Mouse (Mus musculus) gastrocnemius, postnatal 25 days (tissue): ENCODE measurements at regions not wholly inside any gene's neighbourhood (a gene's known extent, or its start where the extent isn't known, plus 50 kb on each side); places are given as distances from the start of the nearest gene placed in this dataset.

Experiments used
- DNase-seq: peaks from one replicate; pipeline ENCODE4 v3.0.0; 2022

DNA sequence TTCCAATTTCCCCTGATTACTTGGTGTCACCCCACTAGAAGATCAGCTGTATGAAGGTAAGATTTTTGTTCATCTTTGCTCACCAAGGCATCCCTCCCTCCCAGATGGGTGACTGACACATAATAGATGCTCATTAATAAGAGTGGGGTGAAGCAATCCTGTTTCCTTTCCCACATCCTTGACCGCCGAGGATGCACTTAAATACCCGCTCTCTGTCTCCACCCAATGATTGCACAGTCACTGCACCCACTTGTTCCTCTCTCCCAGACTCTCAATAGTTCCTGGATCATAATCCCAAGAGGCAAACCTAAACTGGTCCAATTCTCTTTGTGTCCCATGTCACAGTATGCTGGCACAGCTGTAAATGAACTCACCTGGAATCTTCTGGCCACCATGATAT is 86.4 kb upstream of the Ccn6 start:
- DNase-seq, result no peak

DNA sequence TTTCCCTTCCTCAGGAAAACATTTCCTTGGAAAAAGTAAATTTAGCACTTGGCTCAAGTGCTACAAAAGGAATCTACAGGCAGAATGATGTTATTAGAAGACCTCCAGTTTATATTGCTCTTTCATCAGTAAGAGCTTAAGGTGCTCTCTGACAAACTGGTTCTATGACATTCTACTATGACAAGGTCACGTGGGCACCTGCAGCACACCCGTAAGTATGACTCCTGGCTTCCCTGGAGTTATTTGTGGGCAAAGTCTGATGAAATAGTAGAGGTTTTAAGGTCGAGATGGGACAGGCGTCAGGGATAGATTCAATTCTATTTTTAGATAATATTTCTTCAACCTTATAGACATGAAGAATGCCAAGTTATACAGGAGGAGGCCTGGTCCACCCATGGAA is 84.9 kb upstream of the Ccn6 start:
- no peak for DNase-seq

DNA sequence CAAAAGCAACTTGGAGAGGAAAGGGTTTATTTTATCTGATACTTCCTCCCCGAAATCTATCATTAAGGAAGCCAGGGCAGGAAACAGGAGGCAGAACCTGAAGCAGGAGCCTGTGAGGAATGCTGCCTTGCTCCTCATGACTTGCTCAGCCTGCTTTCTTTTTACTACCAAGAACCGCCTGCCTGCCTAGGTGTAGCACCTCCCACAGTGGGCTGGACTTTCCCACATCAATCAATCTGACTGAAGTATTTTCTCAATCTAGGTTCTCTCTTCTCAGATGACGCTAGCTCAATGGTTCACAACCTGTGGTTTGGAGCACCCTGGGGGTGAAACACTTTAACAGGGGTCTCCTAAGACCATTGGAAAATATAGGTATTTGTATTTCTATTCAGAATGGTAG is 83.4 kb upstream of the Ccn6 start:
- DNase-seq, result no peak

DNA sequence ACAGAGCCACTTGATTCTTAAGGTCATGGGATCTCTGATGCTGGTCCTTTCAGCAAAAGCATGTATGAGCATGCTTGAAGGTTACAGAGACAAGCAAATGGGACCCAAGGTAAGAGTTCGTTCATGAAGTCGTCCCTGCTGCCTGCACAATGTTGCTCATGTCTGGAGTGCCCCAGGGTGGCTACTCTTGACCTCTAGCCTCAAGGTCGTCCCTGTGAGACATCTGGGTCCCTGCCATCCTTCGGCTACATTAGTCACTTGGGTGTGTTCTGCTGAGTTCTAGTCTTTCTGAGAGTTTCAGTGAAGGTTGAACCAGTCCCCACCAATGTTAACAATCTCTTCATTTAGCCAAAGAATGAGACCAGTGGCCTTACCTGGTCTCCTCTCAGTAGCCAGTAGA is 81.5 kb upstream of the Ccn6 start:
- DNase-seq, result no peak

DNA sequence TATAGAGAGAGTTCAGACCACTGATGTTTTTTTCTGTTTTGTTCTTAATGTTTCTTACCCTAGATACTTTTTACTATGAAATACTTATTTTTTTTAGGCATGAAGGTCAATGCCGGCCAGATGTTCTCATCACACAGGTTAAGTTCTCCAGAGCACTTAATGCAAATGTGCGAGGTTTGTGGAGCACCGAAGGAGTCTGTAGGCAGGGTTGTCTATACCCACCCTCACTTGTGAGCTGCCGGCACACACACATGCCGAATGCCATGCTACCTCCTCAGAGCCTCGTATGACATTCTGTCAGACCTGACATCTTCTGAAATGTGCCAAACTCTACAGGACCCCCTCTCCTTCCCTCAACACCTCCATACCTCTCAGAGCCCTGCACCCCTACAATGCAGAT is 80.5 kb upstream of the Ccn6 start:
- DNase-seq, result no peak

DNA sequence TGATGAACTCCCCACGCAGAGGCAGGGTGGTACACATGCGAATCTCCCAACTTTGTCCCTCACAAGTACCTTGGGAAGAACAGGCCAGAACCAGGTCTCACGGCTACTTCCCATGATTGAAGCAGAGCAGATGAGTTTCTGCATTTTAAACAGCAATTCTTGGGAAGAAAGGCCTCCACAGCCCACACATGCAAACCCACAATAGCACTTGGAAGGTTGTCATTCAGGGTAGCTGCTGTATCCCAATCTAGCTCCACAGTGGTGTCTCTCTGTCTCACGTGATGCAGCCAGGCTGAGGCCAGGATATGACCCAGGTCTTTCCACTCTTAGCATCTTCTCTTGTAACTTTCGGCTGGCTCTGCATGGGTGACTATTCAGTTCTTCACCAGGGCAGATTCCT is 78.8 kb upstream of the Ccn6 start:
- DNase-seq, result no peak

DNA sequence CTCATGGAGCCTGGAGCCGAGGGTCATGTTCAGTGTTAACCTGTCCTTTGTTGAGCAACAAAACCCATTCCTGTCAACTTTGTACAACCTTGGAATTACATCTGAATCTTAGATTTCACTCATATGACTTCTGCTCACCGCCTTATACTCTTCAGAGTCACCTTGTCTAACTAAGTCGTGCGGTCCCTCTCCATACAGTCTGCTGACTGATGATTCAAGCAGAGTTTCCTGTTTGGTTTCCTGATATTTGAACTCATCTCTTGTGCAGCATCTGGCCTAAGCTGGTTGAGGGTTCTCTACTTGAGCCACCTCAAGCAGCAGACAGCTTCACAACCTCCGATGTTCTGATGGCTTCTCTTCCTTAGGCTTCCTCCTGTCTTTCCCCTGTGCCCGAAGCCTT is 78.3 kb upstream of the Ccn6 start:
- no peak for DNase-seq

DNA sequence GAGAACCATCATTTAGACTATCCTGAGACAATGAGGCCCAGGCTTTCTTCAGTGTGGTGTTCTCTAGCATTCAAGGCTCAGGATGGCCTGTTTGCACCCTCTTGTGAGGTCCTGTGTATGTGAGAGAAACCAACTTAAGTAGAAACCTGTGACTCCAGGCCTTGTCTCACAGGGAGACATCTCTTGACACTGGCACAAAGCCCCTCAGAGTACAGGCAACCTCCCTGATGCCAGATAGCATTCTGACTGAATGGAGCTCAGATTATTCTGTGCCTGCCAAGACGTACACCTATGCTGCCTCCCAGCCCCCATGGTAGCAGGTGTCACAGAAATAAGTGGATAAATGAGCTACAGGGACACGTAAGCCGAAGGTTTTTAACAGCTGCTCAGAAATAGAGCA is 77.9 kb upstream of the Ccn6 start:
- DNase-seq, result no peak

DNA sequence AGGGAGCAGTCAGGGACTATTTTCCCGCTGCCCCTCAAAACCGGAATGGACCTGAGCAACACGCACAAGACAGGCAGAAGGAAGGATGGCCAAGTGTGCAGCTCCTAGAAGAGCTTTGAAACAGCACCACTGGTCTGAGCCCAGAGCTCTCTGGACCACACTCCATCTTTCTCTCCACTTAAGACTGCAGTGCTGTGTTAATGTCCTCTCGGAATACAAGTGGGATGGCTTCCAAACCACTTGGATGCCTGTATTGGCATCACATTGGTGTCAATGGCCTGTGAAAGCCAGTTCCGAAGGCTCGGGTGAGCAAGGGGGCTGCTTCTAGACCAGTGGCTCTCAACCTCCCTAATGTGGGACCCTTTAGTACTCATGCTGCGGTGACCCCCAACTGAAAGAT is 77.4 kb upstream of the Ccn6 start:
- no peak for DNase-seq

DNA sequence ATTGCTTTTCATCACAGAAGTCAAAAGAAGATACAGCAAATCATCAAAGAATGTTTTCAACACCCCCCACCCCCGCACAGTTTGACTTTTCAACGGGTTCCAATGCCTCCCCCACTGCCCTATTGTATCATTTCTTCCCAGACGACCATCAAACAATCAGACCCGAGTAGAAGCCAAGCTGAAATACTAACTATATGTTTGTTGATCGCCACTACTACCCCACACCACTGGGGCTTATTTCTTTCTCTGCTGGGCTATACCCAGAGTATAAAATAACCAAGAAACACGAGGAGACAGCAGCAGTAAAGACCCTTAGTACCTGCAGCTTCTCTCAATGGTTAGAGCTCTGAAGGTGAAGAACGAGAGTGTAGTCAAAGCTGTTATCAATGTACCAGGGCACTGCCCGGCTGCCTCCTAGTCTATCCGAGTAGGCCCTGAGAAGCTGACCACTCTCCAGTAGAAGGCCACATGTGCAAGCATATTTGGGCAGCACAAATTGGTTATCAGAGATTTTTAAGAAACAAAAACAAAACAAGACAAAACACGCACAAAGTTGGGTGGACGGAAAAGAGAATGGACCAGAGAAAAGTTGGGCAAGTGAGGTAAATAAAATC is 76.7 kb upstream of the Ccn6 start:
- DNase-seq, result no peak

DNA sequence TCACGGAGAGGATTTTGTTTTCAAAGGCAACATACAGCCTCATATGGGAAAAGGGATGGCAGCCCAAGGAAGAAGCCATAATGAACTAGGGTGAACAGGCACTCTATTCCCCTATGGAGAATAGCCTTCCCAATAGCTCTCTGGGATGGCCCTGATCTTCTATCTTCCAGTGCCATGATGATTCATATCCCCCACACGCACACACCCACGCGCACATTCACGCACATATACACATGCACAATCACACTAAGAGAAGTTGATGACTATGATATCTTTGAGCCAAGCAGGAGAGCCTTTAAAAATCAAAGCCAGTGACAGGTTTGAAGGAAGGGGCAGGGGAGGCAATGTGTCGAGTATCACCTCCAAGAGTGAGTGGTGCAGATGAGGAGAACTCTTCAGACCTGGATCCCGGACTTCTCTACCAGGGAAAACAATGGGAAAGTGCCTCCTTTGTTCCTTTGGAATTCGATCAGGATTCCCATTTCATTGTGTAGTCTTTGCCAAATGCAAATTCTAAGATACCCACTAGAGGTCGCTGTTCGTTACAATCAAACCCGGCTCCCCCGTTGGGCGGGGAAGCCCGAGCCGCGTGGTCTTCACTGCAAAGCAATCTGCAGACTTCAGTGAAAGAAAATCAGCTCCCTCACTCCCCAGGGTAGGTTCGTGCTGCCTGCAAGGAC is 76.0 kb upstream of the Ccn6 start:
- DNase-seq, result peak; percentile 52

DNA sequence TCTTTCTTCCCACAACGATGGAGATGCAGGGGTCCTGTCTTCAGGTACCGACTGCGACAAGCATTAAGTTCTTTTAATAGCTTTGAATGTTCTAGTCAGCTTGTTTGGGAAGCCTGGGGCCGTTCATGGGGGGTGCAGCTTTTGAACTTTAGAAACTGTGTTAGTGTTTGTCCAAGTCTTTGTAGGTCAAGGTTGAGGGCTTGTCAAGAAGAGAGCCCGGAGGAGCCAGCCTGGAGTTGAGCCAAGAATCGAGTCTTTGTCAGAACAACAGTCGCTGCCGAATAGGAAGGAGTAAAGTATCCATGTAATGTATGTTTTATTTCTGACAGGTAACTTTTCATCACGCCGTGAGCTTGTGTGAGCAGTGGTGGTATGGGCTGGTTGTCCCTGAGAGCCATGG is 75.0 kb upstream of the Ccn6 start:
- DNase-seq, result no peak

DNA sequence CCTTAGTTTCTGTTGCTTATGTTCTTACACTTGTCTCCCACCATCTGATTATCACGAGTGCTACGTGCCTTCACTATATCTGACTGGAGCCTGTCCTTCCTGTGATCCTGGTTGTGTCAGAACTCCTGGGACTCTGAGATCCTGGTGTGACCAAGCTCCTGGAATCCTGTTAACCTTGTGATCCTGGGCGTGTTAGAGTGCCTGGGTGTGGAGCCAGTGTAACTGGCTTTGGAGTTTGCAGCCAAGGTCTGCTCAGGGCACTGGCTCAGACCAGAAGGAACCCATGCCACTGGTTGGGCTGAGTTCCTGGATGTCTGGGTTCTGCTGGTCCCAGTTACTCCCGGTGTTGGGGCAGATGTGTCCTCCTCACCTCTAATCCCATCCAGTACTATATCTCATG is 74.0 kb upstream of the Ccn6 start:
- no peak for DNase-seq

DNA sequence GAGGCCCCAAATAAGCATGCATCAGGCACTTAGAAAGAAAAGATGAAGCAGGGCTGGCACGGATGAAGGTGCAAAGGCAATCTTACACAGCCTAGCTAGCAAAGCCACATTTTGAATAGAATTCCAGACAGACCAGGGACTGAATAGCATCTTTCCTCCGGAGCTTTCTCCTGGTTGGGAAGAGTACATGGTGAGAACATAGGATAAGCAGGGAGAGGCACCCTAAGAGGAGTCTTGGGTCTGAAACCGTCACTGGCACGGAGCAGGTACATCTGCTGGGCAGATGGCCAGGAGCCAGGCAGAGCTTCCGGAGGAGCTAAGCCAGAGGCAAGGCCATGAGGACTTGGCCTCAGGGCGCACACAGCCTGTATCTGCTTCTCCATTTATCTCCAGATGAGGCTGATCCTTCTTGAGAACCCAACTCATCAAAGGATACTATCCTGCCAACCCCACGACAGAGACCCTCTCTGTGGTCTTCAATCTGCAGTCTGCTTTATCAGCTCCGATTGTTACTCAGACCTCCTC is 70.4 kb upstream of the Ccn6 start:
- DNase-seq, result no peak

DNA sequence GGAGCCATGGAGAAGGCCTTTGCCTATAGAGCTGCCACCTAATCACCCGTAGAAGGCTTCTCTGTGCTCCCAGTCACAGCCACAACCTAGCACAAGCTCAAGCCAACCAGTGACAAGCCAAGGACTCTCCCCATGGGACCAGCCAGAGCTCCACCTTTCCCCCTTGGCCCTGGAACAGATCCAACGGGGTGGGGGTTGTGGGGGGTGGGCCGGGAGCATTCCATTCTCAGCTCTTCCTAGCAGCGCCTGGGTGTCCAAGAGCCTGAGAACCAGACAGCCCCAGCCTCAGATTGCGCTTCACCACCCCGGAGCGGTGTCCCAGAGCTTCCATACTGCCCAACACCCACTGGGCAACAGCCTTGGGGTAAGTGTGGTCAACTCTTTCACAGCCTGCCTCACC is 69.6 kb upstream of the Ccn6 start:
- DNase-seq, result no peak

DNA sequence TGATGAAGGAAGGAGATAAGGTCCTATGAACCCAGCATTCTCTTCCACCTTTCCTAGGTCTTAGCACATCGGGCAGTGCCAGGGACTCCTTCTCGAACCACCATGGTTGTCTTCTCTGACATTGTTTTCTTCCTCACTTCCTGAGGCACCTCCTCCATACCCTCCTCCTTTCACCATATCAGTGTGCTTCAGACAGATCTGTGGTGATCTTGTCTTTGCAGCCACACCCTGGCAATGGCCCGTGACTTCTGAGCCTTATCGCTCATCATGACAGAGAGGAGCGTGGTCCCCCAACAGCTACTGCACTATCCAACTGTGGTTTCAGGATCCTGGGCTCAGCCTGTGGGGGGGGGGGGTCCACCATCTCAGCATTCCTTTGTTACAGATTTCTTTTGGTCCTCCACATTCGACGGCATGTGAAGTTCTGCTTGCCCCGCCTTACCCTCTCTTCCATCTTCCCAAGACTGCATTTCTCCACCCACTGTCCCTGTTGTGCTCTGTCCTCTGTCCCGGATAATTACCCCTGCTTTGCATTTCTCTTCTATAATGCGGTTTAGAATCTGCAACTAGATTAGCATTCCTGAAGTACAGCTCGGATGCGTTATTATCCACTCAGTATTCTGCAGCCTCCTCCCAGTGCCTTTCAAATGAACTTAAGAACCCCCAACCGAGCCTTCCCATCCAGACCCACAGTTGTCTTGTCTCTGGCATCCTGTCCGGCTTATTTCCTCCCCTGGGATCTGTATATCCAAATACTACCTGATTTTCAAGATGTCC is 67.2 kb upstream of the Ccn6 start:
- no peak for DNase-seq

DNA sequence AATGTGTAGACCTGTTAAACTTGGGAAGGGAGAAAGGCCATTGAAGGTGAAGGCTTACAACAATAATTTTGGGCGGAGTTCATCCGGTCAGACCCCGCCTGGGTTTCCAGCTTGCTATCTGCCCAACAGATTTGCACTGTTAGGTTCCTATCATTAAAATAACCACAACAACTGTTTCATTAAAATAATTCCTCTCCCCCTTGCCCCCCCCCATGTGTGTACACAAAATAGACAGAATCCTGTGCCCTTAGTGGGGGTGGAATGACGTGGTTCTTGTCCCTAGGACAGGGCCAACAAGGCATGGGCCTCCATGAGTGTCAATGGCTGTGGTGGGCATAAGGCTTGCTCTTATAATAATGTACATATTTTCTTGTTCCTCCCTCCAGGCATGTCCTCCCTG is 65.6 kb upstream of the Ccn6 start:
- no peak for DNase-seq

DNA sequence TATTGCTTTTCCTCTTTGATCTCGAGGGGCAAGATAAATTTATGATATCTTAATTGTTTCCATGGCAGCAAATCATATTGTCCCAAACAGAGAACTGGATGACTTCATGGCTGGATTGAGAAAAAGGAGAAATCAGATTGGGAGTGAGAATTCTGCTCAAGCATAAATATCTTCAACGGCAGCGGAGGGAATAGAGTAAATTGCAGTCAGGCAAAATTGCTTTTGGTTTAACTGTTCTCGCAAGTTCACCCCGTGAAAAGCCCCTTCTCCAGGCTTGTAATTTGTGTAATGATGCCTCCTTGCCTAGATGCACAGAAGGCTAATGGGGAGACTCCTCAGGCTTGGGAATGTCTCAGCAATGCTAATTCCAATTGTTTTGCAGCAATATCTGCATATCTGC is 64.4 kb upstream of the Ccn6 start:
- no peak for DNase-seq

DNA sequence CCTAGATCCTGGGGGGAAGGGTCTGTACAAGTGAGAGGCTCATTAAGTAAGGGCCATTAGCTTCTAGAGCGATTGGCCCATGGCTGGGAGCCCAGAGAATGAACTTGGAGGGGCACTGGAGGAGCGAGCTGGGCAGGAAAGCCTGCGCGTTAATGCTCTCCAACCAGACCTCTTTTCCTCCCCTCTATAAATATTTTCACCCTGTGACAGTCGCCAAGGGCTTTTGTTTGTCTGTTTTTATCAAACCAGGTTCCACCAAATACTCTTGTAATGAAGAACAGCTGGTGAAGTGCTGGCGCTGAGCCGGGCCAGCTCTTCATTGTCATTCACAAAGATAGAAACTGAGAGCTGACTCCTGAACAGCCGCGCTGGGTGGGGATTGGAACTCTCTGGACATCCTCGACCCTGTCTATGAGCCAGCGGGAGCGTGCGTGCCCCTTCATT is 63.9 kb upstream of the Ccn6 start:
- peak; percentile 71 for DNase-seq

DNA sequence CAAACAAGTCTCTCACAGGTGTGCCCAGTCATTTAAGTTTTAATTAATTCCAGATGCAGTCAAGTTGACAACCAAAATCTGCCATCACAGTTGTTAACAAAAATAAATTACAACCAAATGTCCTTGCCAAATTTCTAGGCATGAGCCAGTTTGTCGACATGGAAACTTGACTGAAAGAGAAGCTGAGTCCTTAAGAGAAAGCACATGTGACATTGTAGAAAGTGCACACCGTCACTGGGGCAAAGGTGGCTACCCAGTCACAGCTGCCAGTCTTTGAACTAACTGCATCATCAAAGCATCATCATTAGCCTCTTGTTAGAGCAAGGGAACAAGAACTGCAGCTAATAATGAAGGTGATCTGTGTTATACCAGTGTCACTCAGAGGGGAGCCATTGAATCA is 62.9 kb upstream of the Ccn6 start:
- no peak for DNase-seq

DNA sequence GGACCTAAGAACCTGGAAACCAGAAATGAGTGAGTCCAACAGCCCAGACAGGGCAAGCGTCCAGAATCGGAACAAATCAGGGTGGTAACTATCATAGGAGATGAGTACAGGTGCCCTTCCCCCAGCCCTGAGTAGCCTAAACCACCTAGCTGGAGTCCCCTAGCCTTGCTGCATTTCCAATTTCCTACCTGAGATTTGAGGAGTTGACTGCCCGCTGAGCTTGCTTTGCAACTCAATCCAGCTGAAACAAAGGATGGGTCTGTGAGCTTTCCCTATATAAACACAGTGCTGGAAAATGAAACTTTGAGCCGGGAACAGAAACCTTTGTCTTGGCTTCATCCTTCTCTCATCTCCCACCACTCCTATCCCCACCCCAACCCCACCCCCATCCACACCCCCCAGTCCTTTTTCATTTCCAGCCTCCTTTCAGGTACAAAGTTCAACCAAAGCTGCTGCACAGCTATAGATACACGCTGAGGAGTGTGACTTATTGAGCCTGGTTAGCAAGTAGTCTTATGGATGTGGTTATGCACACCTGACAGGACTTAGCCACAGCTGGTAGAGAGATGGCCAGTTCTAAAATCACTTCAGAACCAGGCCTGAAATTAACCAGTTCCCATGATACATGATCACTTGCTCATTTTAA is 61.0 kb upstream of the Ccn6 start:
- DNase-seq, result no peak

DNA sequence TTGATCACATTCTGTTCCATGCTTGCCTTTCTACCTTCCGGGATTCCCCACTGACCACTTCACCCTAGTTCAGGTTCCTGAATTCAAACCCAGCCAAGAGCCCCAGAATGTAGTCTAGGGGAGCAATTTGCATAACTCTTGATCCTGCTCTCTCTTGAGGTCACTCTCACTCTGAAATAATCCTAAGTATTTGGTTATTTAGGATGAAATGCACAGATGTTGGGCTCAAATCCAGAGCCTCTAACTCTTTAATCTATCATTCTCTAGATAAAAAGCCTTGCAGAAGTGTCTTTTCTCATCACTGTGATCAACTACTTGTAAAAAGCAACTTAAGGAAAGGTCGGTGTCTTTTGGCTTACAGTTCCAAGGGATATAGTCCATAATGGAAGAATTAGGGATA is 57.4 kb upstream of the Ccn6 start:
- DNase-seq, result no peak

DNA sequence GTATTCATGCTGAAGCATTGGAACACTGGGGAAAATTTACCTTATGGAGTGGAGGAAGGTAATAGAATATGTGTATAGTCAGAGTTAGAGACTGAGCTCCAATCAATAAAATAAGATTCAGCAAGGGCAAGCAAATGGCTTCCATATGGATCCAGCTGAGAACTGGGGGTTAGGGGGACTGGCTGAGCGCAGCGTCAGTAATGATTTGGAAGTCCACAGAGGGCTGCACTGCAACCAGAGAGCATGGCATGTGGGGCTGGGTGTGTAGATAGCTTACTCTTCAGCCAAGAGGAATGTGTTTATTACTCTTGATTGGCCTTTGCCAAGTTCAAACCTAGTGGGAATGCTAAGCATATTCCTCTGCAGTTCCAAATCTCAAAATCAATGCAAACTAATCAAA is 55.8 kb upstream of the Ccn6 start:
- no peak for DNase-seq
